Mouse (Mus musculus) forebrain, embryonic 11.5 days (tissue): ENCODE data around the gene Ndst2. TPM values are rescaled to one million over a fixed set of nuclear protein-coding genes. Genes with fewer than 3 reads are reported as not detected.

Experiments used
- ATAC-seq: fragments of 200-750 bp; cut with Nextera tagmentation; replicated peaks from 2 replicates; pipeline ENCODE4 v1.8.0; 2017; ENCODE audit warnings: moderate TSS enrichment; ENCODE audit not compliant: low FRiP score
- DNase-seq: peaks from one replicate; pipeline ENCODE4 v3.0.0-alpha.2; 2017; ENCODE audit warnings: low spot score
- H3K27ac ChIP-seq: fragments of 300-500 bp; sonication (generic); 2 replicates; pipeline ENCODE4 v1.5.1; 2014; ENCODE audit warnings: low read depth, low read length
- H3K27me3 ChIP-seq: fragments of 300-500 bp; sonication (generic); 2 replicates; pipeline ENCODE4 v1.6.1; 2014; ENCODE audit warnings: mild to moderate bottlenecking, low read length, mixed read lengths; ENCODE audit not compliant: control insufficient read depth, insufficient read depth
- H3K36me3 ChIP-seq: fragments of 300-500 bp; sonication (generic); 2 replicates; pipeline ENCODE4 v1.6.1; 2014; ENCODE audit warnings: mild to moderate bottlenecking, low read length, moderate library complexity, mixed read lengths; ENCODE audit not compliant: control insufficient read depth, insufficient read depth
- H3K4me1 ChIP-seq: fragments of 300-500 bp; sonication (generic); replicated peaks from 2 replicates; pipeline ENCODE4 v1.6.1; 2014; ENCODE audit warnings: low read length, mixed read lengths; ENCODE audit not compliant: control insufficient read depth, insufficient read depth
- H3K4me2 ChIP-seq: fragments of 300-500 bp; sonication (generic); 2 replicates; pipeline ENCODE4 v1.6.1; 2014; ENCODE audit warnings: low read depth, mild to moderate bottlenecking, low read length, moderate library complexity, mixed read lengths; ENCODE audit not compliant: severe bottlenecking
- H3K4me3 ChIP-seq: fragments of 300-500 bp; sonication (generic); 2 replicates; pipeline ENCODE4 v1.5.1; 2014; ENCODE audit warnings: low read depth, low read length
- H3K9ac ChIP-seq: fragments of 300-500 bp; sonication (generic); 2 replicates; pipeline ENCODE4 v1.6.1; 2014; ENCODE audit warnings: low read length
- H3K9me3 ChIP-seq: fragments of 300-500 bp; sonication (generic); 2 replicates; pipeline ENCODE4 v1.6.1; 2016; ENCODE audit warnings: low read length, mixed read lengths; ENCODE audit not compliant: control insufficient read depth
- WGBS: fragments of 180-500 bp; shearing (Covaris S2); extraction: QIAGEN DNeasy Blood & Tissue Kit; methylation state at CpG from one replicate; pipeline ENCODE4 v1.1.7; 2014; 5-methylcytosine and 5-hydroxymethylcytosine counted together
- polyA plus RNA-seq: library from polyadenylated mRNA; unstranded; fragments of >200 nt; fragmentation: Nextera tagmentation; extraction: Ambion mirVana; gene quantifications from 2 replicates; pipeline ENCODE4 v1.2.1, GENCODE M21; 2014

Ndst2 gene
- polyA plus RNA-seq, 1 experiment from 2014 or later, result 25.7 TPM

DNA sequence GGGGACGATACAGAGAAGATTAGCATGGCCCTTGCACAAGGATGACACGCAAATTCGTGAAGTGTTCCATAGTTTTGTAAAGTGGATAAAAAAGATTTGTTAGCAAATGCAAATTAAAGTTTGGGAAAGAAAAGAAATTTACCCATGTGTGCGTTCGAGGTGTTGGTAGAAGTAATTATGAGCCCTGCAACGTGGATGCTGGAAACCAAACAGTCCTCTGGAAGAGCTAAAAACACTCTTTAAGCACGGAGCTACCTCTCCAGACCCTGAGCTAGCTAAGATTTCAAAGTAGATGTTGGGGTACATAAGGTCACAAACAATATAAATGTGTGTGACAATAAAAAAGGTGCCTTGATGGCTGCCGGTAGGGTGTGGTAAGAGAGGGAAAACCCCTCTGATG is 32.8 kb downstream of the Ndst2 start:
- Histone ChIP-seq H3K36me3 (peaks cover 4% of the 10 kb centered on the region; the same call in 1 of the 2 replicates), H3K9ac (no peak overlapping the region), H3K9me3 (no peaks in the 10 kb centered on the region), H3K27ac (no peak overlapping the region), H3K4me2 (peak overlapping the region; percentile 61; the same call in 1 of the 2 replicates), H3K4me1 (peaks cover 3% of the 10 kb centered on the region), H3K4me3 (peak overlapping the region; percentile 68; the same call in 1 of the 2 replicates), H3K27me3 (no peaks in the 10 kb centered on the region)
- no peak for ATAC-seq
- no peak for DNase-seq
- WGBS, result 87% methylated on average over 8 of the region's 8 CpGs

- peaks cover 4% of the 10 kb centered on the region; the same call in 1 of the 2 replicates for H3K36me3 ChIP-seq
- 89% methylated on average over 3 of the region's 3 CpGs for WGBS
- no peak overlapping the region for H3K4me2 ChIP-seq
- no peak overlapping the region for H3K4me3 ChIP-seq
- no peak overlapping the region for H3K27ac ChIP-seq
- H3K9ac ChIP-seq, result no peak overlapping the region
- no peak for ATAC-seq
- H3K4me1 ChIP-seq, result peaks cover 10% of the 10 kb centered on the region
- no peaks in the 10 kb centered on the region for H3K9me3 ChIP-seq
- H3K27me3 ChIP-seq, result no peaks in the 10 kb centered on the region; the same call in 1 of the 2 replicates
- no peak for DNase-seq
These were observed 34.0 kb downstream of the Ndst2 start for GRCm38 (mm10) chr14:20700362-20700761.

GRCm38 (mm10) chr14:20698515-20698914 is 35.8 kb downstream of the Ndst2 start:
- DNase-seq (no peak), ATAC-seq (no peak)
- WGBS, result 94% methylated on average over 2 of the region's 2 CpGs
- Histone ChIP-seq H3K36me3 (no peaks in the 10 kb centered on the region), H3K9ac (no peak overlapping the region), H3K27me3 (no peaks in the 10 kb centered on the region; the same call in 1 of the 2 replicates), H3K27ac (no peak overlapping the region), H3K4me3 (no peak overlapping the region), H3K4me2 (no peak overlapping the region), H3K4me1 (peaks cover 10% of the 10 kb centered on the region), H3K9me3 (no peaks in the 10 kb centered on the region)

GRCm38 (mm10) chr14:20696986-20697385 is 37.4 kb downstream of the Ndst2 start:
- H3K9ac ChIP-seq, result no peak overlapping the region
- ATAC-seq (no peak), DNase-seq (no peak)
- no peak overlapping the region for H3K27ac ChIP-seq
- WGBS, result 33% methylated on average over 1 of the region's 1 CpGs
- peak overlapping the region; percentile 71; the same call in 1 of the 2 replicates for H3K4me2 ChIP-seq
- peak overlapping the region; percentile 82; the same call in 1 of the 2 replicates for H3K4me3 ChIP-seq
- peaks cover 10% of the 10 kb centered on the region for H3K4me1 ChIP-seq
- H3K9me3 ChIP-seq, result no peaks in the 10 kb centered on the region
- H3K36me3 ChIP-seq, result peaks cover 4% of the 10 kb centered on the region; the same call in 1 of the 2 replicates
- H3K27me3 ChIP-seq, result no peaks in the 10 kb centered on the region; the same call in 1 of the 2 replicates

- DNase-seq (no peak), ATAC-seq (no peak)
- Histone ChIP-seq H3K4me2 (peak overlapping the region; percentile 71), H3K27me3 (no peaks in the 10 kb centered on the region; the same call in 1 of the 2 replicates), H3K9ac (peak overlapping the region; percentile 86), H3K36me3 (peaks cover 6% of the 10 kb centered on the region; the same call in 1 of the 2 replicates), H3K9me3 (no peaks in the 10 kb centered on the region), H3K4me1 (peaks cover 10% of the 10 kb centered on the region), H3K27ac (peak overlapping the region; percentile 90; the same call in 1 of the 2 replicates), H3K4me3 (peak overlapping the region; percentile 82)
- 17% methylated on average over 27 of the region's 27 CpGs for whole genome bisulfite sequencing
These were observed 38.4 kb downstream of the Ndst2 start for GRCm38 (mm10) chr14:20695761-20696520.

DNA sequence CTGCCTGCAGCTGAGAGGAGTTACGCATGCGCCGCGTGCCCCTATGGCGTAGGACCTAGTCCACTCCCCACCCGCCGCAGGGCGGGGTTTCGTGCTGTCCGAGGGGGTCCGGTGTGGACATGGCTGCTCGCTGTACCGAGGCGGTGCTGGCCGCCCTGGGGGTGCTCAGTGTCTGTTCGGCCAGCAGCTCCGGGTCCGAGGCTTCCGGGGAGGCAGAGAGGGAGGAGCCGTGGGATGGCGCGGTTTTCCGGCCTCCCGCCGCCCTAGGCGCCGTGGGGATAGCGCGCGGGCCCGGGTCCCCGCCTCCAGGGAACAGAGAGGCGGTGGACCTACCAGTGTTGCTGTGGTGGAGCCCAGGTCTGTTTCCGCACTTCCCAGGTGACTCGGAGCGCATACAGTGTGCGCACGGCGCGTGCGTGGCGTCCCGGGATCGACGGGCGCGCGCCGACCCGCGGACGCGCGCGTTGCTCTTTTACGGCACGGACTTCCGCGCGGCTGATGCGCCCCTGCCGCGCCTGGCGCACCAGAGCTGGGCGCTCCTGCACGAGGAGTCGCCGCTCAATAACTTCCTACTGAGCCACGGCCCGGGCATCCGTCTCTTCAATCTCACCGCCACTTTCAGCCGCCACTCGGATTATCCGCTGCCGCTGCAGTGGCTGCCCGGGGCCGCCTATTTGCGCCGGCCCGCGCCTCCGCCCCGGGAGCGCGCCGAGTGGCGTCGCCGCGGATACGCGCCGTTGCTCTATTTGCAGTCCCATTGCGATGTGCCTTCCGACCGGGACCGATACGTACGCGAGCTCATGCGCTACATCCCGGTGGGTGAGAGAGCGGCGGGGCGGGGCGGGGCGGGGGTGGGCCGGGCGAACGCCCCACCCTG is 39.2 kb downstream of the Ndst2 start, which contains the start of gene Fut11:
TSS of gene Fut11 (plus strand) at position 85 of the 877 bp plus-strand sequence.
- DNase-seq (peak; percentile 91), ATAC-seq (peak; percentile 95)
- peak within 1 kb of the TSS; percentile 86 for H3K9ac ChIP-seq
- peaks cover 10% of the 10 kb centered on the region for H3K4me1 ChIP-seq
- WGBS, result under 1% methylated on average over 109 of the region's 111 CpGs
- no peaks in the 10 kb centered on the region for H3K9me3 ChIP-seq
- H3K4me2 ChIP-seq, result peak within 1 kb of the TSS; percentile 71
- peak within 1 kb of the TSS; percentile 82 for H3K4me3 ChIP-seq
- peak within 1 kb of the TSS; percentile 90 for H3K27ac ChIP-seq
- peaks cover 6% of the 10 kb centered on the region for H3K36me3 ChIP-seq
- no peaks in the 10 kb centered on the region; the same call in 1 of the 2 replicates for H3K27me3 ChIP-seq

- Histone ChIP-seq H3K4me2 (peak overlapping the region; percentile 71), H3K9ac (peak overlapping the region; percentile 86), H3K27me3 (no peaks in the 10 kb centered on the region; the same call in 1 of the 2 replicates), H3K27ac (peak overlapping the region; percentile 90; the same call in 1 of the 2 replicates), H3K4me3 (peak overlapping the region; percentile 82), H3K4me1 (peaks cover 10% of the 10 kb centered on the region), H3K36me3 (peaks cover 6% of the 10 kb centered on the region), H3K9me3 (no peaks in the 10 kb centered on the region)
- ATAC-seq (peak; percentile 40), DNase-seq (no peak)
- WGBS, result 51% methylated on average over 13 of the region's 13 CpGs
These were observed 40.0 kb downstream of the Ndst2 start for GRCm38 (mm10) chr14:20694185-20694883.
